Comparison of ENCODE assay signal across 11 mouse cellular contexts in genomic region chr19:6553819-6554582, GRCm38 (mm10). TPM values are rescaled to one million over a fixed set of nuclear protein-coding genes. Genes with fewer than 3 reads are reported as not detected.
A peak's percentile ranks its signal among the peaks of the same experiment; 100 is the strongest.
DNase-seq lines count a peak whose midpoint lies in the region; ATAC-seq lines count a peak whose summit lies in the region.
"Had no signal": no experiment of that assay in that cellular context is flagged by ENCODE, and none has a peak within 500 bp of the region (broad histone marks: within the 10 kb centered on the region; RNA-seq: fewer than 3 reads in every experiment).

No protein-coding gene starts in this region.

- no peak overlapping the region for H3K4me2 ChIP-seq in kidney, embryonic 15.5 days
- no peak overlapping the region for H3K4me2 ChIP-seq in liver, embryonic 11.5 days
- H3K4me2 ChIP-seq: hindbrain, embryonic 14.5 days; limb, embryonic 13.5 days had no signal

- H3K36me3 ChIP-seq in kidney, embryonic 15.5 days: no peaks in the 10 kb centered on the region
- no peaks in the 10 kb centered on the region for H3K36me3 ChIP-seq in liver, embryonic 11.5 days (ENCODE audit: control insufficient read depth, insufficient read depth, low read length)
- H3K36me3 ChIP-seq: limb, embryonic 13.5 days had no signal

- H3K4me1 ChIP-seq in kidney, embryonic 15.5 days: peaks cover 13% of the 10 kb centered on the region; the same call in 1 of the 2 replicates
- H3K4me1 ChIP-seq in liver, embryonic 11.5 days (replicated peaks; ENCODE audit: control insufficient read depth, insufficient read depth, low read length): peaks cover 2% of the 10 kb centered on the region; the same call in 1 of the 2 replicates
- H3K4me1 ChIP-seq: limb, embryonic 13.5 days had no signal

- DNase-seq in kidney, adult 9 months: peak; percentile 57
- DNase-seq in embryo, embryonic 10.5 days (ENCODE audit: low spot score): peak; percentile 15
- peak; percentile 66 for DNase-seq in heart, adult 8-10 months (ENCODE audit: low spot score)
- no peak for DNase-seq in liver, embryonic 11.5 days (ENCODE audit: low spot score)
- no peak for DNase-seq in layer of hippocampus, adult 18-20 months (ENCODE audit: low spot score in 2 of 2)
- DNase-seq in ovary, postnatal 14 days (ENCODE audit: low spot score): no peak
- DNase-seq in thymus, postnatal 10 days (ENCODE audit: low spot score in 2 of 2): no peak

- no peak overlapping the region for H3K9ac ChIP-seq in kidney, embryonic 15.5 days
- no peak overlapping the region for H3K9ac ChIP-seq in liver, embryonic 11.5 days (ENCODE audit: low read depth, low read length)
- H3K9ac ChIP-seq: hindbrain, embryonic 14.5 days; limb, embryonic 13.5 days had no signal

- H3K27me3 ChIP-seq in kidney, embryonic 15.5 days: no peaks in the 10 kb centered on the region
- H3K27me3 ChIP-seq in liver, embryonic 11.5 days (replicated peaks; ENCODE audit: control insufficient read depth, insufficient read depth, low read length): no peaks in the 10 kb centered on the region
- H3K27me3 ChIP-seq: limb, embryonic 13.5 days had no signal

- 40% methylated on average over 8 of the region's 8 CpGs for WGBS in kidney, embryonic 15.5 days
- WGBS in liver, embryonic 11.5 days: 20% methylated on average over 8 of the region's 8 CpGs

- no peak for ATAC-seq in kidney, embryonic 15.5 days (replicated peaks; ENCODE audit: low FRiP score)
- no peak for ATAC-seq in liver, embryonic 11.5 days (replicated peaks; ENCODE audit: low FRiP score)

- H3K9me3 ChIP-seq in kidney, embryonic 15.5 days (replicated peaks): no peaks in the 10 kb centered on the region
- H3K9me3 ChIP-seq in liver, embryonic 11.5 days (ENCODE audit: control insufficient read depth, low read length): no peaks in the 10 kb centered on the region
- H3K9me3 ChIP-seq: limb, embryonic 13.5 days had no signal

- H3K27ac ChIP-seq in kidney, embryonic 15.5 days: no peak overlapping the region
- peak overlapping the region; percentile 36; the same call in 1 of the 2 replicates for H3K27ac ChIP-seq in liver, embryonic 11.5 days (ENCODE audit: low read depth, low read length)
- H3K27ac ChIP-seq: hindbrain, embryonic 14.5 days; limb, embryonic 13.5 days had no signal

- no peak overlapping the region for H3K4me3 ChIP-seq in kidney, embryonic 15.5 days (replicated peaks)
- H3K4me3 ChIP-seq in liver, embryonic 11.5 days (ENCODE audit: low read depth, low read length): no peak overlapping the region
- H3K4me3 ChIP-seq: limb, embryonic 13.5 days had no signal

RNA-seq across cellular contexts. Expression of gene Slc22a12, which starts 11.2 kb away (rescaled TPM):
- polyA plus RNA-seq in kidney, embryonic 15.5 days (2015; fragmentation: Nextera tagmentation; extraction: Ambion mirVana): 14.1 and 16.3 TPM in 2 replicates
- under 1 TPM in 1 of 4 experiments, not detected in 3; 0.28 TPM for total RNA-seq in heart, adult 8-10 months (2022)
- not detected in 2 replicates for polyA plus RNA-seq in liver, embryonic 11.5 days (2014; fragmentation: Nextera tagmentation; extraction: Ambion mirVana)
- under 1 TPM; 0.28 to 0.72 TPM for total RNA-seq in layer of hippocampus, adult 18-20 months (2021)
- total RNA-seq: ES-E14 had no signal
- polyA plus RNA-seq: hindbrain, embryonic 14.5 days; limb, embryonic 13.5 days had no signal

Comparison
In these comparisons a context has a peak if more than half of its experiments do, and no peak if none do; other contexts are left out.
1. DNase-seq: peak in kidney, adult 9 months (single experiment), embryo, embryonic 10.5 days (single experiment) and heart, adult 8-10 months (single experiment); none in liver, embryonic 11.5 days (single experiment), layer of hippocampus, adult 18-20 months (0 of 2), ovary, postnatal 14 days (single experiment) and thymus, postnatal 10 days (0 of 2).